1 mouse cellular context compared by ENCODE assay signal in genomic region chr6:48594043-48594738, GRCm38 (mm10).
TF ChIP-seq lines count a peak whose summit lies in the region.

No protein-coding gene starts in this region.

TF ChIP-seq in myocyte, 11 proteins besides CTCF, POLR2A, EP300 and RAD21 (continued from another document):
- no peak for TF ChIP-seq CEBPB (IDR thresholded peaks at IDR 0.05; ENCODE audit: insufficient read depth, poor library complexity, severe bottlenecking)
- peak in 2 of 3 experiments; percentile 35 to 38 for TF ChIP-seq MYOG (IDR thresholded peaks at IDR 0.05; ENCODE audit: control insufficient read depth in 1 of 3, insufficient read depth in 1 of 3, insufficient read length in 2 of 3, low read depth in 2 of 3)
- TF ChIP-seq MAX (IDR thresholded peaks at IDR 0.05; ENCODE audit: low read depth), result no peak
